Mouse (Mus musculus): ENCODE measurements around the gene Sema6d.

- TF ChIP-seq CTCF (conservative IDR thresholded peaks at IDR 0.05; ENCODE audit: insufficient read depth, insufficient read length, low read depth, low read length) (no peak), POLR2A (IDR thresholded peaks at IDR 0.05; ENCODE audit: low read depth, low read length) (no peak)
Observed at GRCm38 (mm10) chr2:124673117-124673516, 583.3 kb downstream of the Sema6d start.
